Mouse (Mus musculus): ENCODE data around the gene Rpl32. TPM values are rescaled to one million over a fixed set of nuclear protein-coding genes. Genes with fewer than 3 reads are reported as not detected.

The Rpl32 gene
- total and polyA plus RNA-seq, 2 experiments, result 193 to 1,017 TPM

DNA sequence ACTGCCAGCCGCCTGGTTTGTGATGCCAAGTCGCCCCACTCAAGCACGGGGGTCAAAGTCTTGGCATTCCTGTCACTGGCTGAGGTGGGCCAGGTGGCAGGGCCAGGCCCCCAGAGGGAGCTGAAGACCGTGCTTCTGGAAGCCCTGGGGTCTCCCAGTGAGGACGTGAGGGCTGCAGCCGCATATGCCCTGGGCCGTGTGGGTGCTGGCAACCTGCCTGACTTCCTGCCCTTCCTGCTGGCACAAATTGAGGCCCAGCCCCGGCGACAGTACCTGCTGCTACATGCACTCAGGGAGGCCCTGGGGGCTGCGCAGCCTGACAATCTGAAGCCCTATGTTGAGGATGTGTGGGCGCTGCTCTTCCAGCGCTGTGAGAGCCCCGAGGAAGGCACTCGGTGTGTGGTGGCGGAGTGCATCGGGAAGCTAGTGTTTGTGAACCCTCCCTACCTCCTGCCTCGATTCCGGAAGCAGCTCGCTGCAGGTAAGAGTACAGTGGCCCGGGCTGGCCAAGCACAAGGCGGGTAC is 15.8 kb downstream of the Rpl32 start:
- WGBS, result 89% methylated on average over 21 of the region's 21 CpGs
- TF ChIP-seq POLR2A (IDR thresholded peaks at IDR 0.05; ENCODE audit: extremely low read depth, insufficient read depth, low read length) (no peak), CTCF (IDR thresholded peaks at IDR 0.05; ENCODE audit: low read depth, low read length) (no peak)
- DNase-seq (ENCODE audit: extremely low read depth, low read depth, low spot score), result no peak
- no peak overlapping the region for H3K4me3 ChIP-seq (ENCODE audit: insufficient read depth, low read depth, low read length)
- H3K9ac ChIP-seq (ENCODE audit: low read depth, low read length), result no peak overlapping the region
- no peaks in the 10 kb centered on the region for H3K36me3 ChIP-seq (ENCODE audit: control insufficient read depth, insufficient read depth, low read length)
- no peaks in the 10 kb centered on the region for H3K79me2 ChIP-seq (ENCODE audit: control insufficient read depth, insufficient read depth, low read length)
- no peaks in the 10 kb centered on the region for H3K27me3 ChIP-seq (ENCODE audit: control insufficient read depth, insufficient read depth, low read length)
- H3K27ac ChIP-seq (replicated peaks; ENCODE audit: insufficient read depth, low read depth, low read length), result no peak overlapping the region
- no peaks in the 10 kb centered on the region for H3K4me1 ChIP-seq (ENCODE audit: control insufficient read depth, insufficient read depth, low read length)

GRCm38 (mm10) chr6:115791842-115792686 is 16.5 kb downstream of the Rpl32 start:
- no peak overlapping the region for H3K27ac ChIP-seq (replicated peaks; ENCODE audit: insufficient read depth, low read depth, low read length)
- 87% methylated on average over 34 of the region's 34 CpGs for WGBS

GRCm38 (mm10) chr6:115791016-115791415 is 17.5 kb downstream of the Rpl32 start:
- 97% methylated on average over 10 of the region's 10 CpGs for WGBS
- H3K27me3 ChIP-seq (ENCODE audit: control insufficient read depth, insufficient read depth, low read length), result no peaks in the 10 kb centered on the region
- no peak overlapping the region for H3K27ac ChIP-seq (replicated peaks; ENCODE audit: insufficient read depth, low read depth, low read length)
- no peak for DNase-seq (ENCODE audit: extremely low read depth, low read depth, low spot score)
- H3K9ac ChIP-seq (ENCODE audit: low read depth, low read length), result no peak overlapping the region
- TF ChIP-seq POLR2A (IDR thresholded peaks at IDR 0.05; ENCODE audit: extremely low read depth, insufficient read depth, low read length) (no peak), CTCF (IDR thresholded peaks at IDR 0.05; ENCODE audit: low read depth, low read length) (no peak)
- no peaks in the 10 kb centered on the region for H3K4me1 ChIP-seq (ENCODE audit: control insufficient read depth, insufficient read depth, low read length)
- H3K79me2 ChIP-seq (ENCODE audit: control insufficient read depth, insufficient read depth, low read length), result no peaks in the 10 kb centered on the region
- H3K36me3 ChIP-seq (ENCODE audit: control insufficient read depth, insufficient read depth, low read length), result no peaks in the 10 kb centered on the region
- no peak overlapping the region for H3K4me3 ChIP-seq (ENCODE audit: insufficient read depth, low read depth, low read length)

More at GRCm38 (mm10) chr6:115791842-115792686, 16.5 kb downstream of the Rpl32 start:
- H3K27me3 ChIP-seq (ENCODE audit: control insufficient read depth, insufficient read depth, low read length), result no peaks in the 10 kb centered on the region
- H3K4me1 ChIP-seq (ENCODE audit: control insufficient read depth, insufficient read depth, low read length), result no peaks in the 10 kb centered on the region
- no peak overlapping the region for H3K4me3 ChIP-seq (ENCODE audit: insufficient read depth, low read depth, low read length)
- TF ChIP-seq CTCF (IDR thresholded peaks at IDR 0.05; ENCODE audit: low read depth, low read length) (no peak), POLR2A (IDR thresholded peaks at IDR 0.05; ENCODE audit: extremely low read depth, insufficient read depth, low read length) (no peak)
- no peak overlapping the region for H3K9ac ChIP-seq (ENCODE audit: low read depth, low read length)
- H3K36me3 ChIP-seq (ENCODE audit: control insufficient read depth, insufficient read depth, low read length), result no peaks in the 10 kb centered on the region
- H3K79me2 ChIP-seq (ENCODE audit: control insufficient read depth, insufficient read depth, low read length), result no peaks in the 10 kb centered on the region
- peak; percentile 23 for DNase-seq (ENCODE audit: extremely low read depth, low read depth, low spot score)

DNA sequence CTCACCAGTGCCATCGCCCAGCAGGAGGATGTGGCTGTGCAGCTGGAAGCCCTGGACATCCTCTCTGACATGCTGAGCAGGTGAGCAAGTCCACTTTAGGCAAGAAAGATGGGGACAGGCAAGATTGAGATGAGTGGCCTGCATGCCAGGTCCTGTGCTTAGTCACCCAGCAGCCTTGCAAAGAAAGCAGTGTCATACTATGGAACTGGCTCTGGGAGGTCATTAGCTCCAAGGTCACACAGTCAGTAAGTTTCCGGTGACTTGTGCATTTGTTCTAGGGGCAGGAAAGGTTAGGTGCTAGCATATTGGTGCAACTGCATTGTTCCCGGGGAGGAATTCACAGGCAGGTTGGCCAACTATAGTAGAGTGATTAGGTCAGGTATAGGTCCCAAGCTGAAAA is 25.8 kb downstream of the Rpl32 start:
- WGBS, result 64% methylated on average over 3 of the region's 3 CpGs

DNA sequence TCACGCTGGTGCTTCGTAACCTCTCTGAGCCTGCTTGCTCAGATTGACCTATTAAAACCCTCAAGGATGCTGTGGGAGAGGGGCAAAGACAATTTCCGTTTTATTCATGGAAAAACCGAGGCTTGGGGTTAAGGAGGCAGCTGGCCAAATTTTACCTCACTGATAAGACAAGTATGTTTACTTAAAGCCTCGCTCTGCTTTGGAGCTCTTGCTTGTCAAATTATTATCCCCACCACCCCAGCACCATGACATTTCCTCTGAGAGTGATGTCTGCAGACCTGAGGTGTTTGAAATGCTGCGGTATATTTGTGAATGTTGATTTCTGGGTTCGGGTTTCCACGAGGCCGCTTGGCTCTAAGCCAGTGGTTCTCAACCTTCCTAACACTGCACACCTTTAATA is 32.2 kb downstream of the Rpl32 start:
- Histone ChIP-seq H3K27me3 (ENCODE audit: control insufficient read depth, insufficient read depth, low read length) (no peaks in the 10 kb centered on the region), H3K27ac (replicated peaks; ENCODE audit: insufficient read depth, low read depth, low read length) (no peak overlapping the region), H3K4me3 (ENCODE audit: insufficient read depth, low read depth, low read length) (no peak overlapping the region), H3K79me2 (ENCODE audit: control insufficient read depth, insufficient read depth, low read length) (no peaks in the 10 kb centered on the region), H3K9ac (ENCODE audit: low read depth, low read length) (no peak overlapping the region), H3K36me3 (ENCODE audit: control insufficient read depth, insufficient read depth, low read length) (no peaks in the 10 kb centered on the region), H3K4me1 (ENCODE audit: control insufficient read depth, insufficient read depth, low read length) (peaks cover 3% of the 10 kb centered on the region)
- no peak for TF ChIP-seq CTCF (IDR thresholded peaks at IDR 0.05; ENCODE audit: low read depth, low read length)
- TF ChIP-seq POLR2A (IDR thresholded peaks at IDR 0.05; ENCODE audit: extremely low read depth, insufficient read depth, low read length), result no peak
- DNase-seq (ENCODE audit: extremely low read depth, low read depth, low spot score), result no peak
- WGBS, result 28% methylated on average over 9 of the region's 9 CpGs

More for the DNA sequence above, 25.8 kb downstream of the Rpl32 start:
- no peak for DNase-seq (ENCODE audit: extremely low read depth, low read depth, low spot score)
- TF ChIP-seq CTCF (IDR thresholded peaks at IDR 0.05; ENCODE audit: low read depth, low read length) (no peak), POLR2A (IDR thresholded peaks at IDR 0.05; ENCODE audit: extremely low read depth, insufficient read depth, low read length) (no peak)
- Histone ChIP-seq H3K36me3 (ENCODE audit: control insufficient read depth, insufficient read depth, low read length) (no peaks in the 10 kb centered on the region), H3K4me3 (ENCODE audit: insufficient read depth, low read depth, low read length) (no peak overlapping the region), H3K27me3 (ENCODE audit: control insufficient read depth, insufficient read depth, low read length) (no peaks in the 10 kb centered on the region), H3K4me1 (ENCODE audit: control insufficient read depth, insufficient read depth, low read length) (no peaks in the 10 kb centered on the region), H3K79me2 (ENCODE audit: control insufficient read depth, insufficient read depth, low read length) (no peaks in the 10 kb centered on the region), H3K27ac (replicated peaks; ENCODE audit: insufficient read depth, low read depth, low read length) (no peak overlapping the region), H3K9ac (ENCODE audit: low read depth, low read length) (no peak overlapping the region)

GRCm38 (mm10) chr6:115775838-115776237 is 32.7 kb downstream of the Rpl32 start:
- Histone ChIP-seq H3K4me3 (ENCODE audit: insufficient read depth, low read depth, low read length) (no peak overlapping the region), H3K9ac (ENCODE audit: low read depth, low read length) (no peak overlapping the region), H3K27ac (replicated peaks; ENCODE audit: insufficient read depth, low read depth, low read length) (no peak overlapping the region), H3K4me1 (ENCODE audit: control insufficient read depth, insufficient read depth, low read length) (peaks cover 3% of the 10 kb centered on the region), H3K79me2 (ENCODE audit: control insufficient read depth, insufficient read depth, low read length) (no peaks in the 10 kb centered on the region), H3K27me3 (ENCODE audit: control insufficient read depth, insufficient read depth, low read length) (no peaks in the 10 kb centered on the region), H3K36me3 (ENCODE audit: control insufficient read depth, insufficient read depth, low read length) (no peaks in the 10 kb centered on the region)
- TF ChIP-seq POLR2A (IDR thresholded peaks at IDR 0.05; ENCODE audit: extremely low read depth, insufficient read depth, low read length) (no peak), CTCF (IDR thresholded peaks at IDR 0.05; ENCODE audit: low read depth, low read length) (no peak)
- no peak for DNase-seq (ENCODE audit: extremely low read depth, low read depth, low spot score)
- WGBS, result 74% methylated on average over 3 of the region's 3 CpGs
